Mouse (Mus musculus) limb, embryonic 15.5 days (tissue): Measurements from ENCODE around the gene Pds5a. TPM values are rescaled to one million over a fixed set of nuclear protein-coding genes. Genes with fewer than 3 reads are reported as not detected.

Experiments
- polyA plus RNA-seq: library from polyadenylated mRNA; unstranded; fragments of >200 nt; fragmentation: Nextera tagmentation; extraction: Ambion mirVana; gene quantifications from 2 replicates; pipeline ENCODE4 v1.2.1, GENCODE M21; 2015

The Pds5a gene
- polyA plus RNA-seq, 1 experiment from 2014 or later: 54.2 TPM

Other genes starting within 250 kb of the Pds5a start
- not detected in 2 replicates for gene Gm43552, start 205.4 kb downstream of the Pds5a start, polyA plus RNA-seq
- gene Smim14, start 161.1 kb downstream of the Pds5a start, polyA plus RNA-seq: 150 and 154 TPM in 2 replicates
- gene Ube2k, start 161.0 kb downstream of the Pds5a start, polyA plus RNA-seq: 169 and 171 TPM in 2 replicates
- 20.9 and 23.0 TPM in 2 replicates for gene N4bp2, start 65.2 kb upstream of the Pds5a start, polyA plus RNA-seq
- gene Rhoh, start 162.9 kb upstream of the Pds5a start, polyA plus RNA-seq: 2.2 and 3.4 TPM in 2 replicates
- 0.13 and 0.96 TPM in 2 replicates for gene Chrna9, start 236.6 kb upstream of the Pds5a start, polyA plus RNA-seq